Mouse (Mus musculus): Measurements from ENCODE around the gene Ddrgk1. TPM values are rescaled to one million over a fixed set of nuclear protein-coding genes. Genes with fewer than 3 reads are reported as not detected.

Gene Ddrgk1
- total and polyA plus RNA-seq, 3 experiments, result 51.7 to 93.1 (median 77.9) TPM

GRCm38 (mm10) chr2:130697153-130697810, 32.8 kb upstream of the Ddrgk1 start, which contains the start of gene Slc4a11:
Gene Slc4a11, minus strand, starts transcription at chr2:130697519.
- Histone ChIP-seq H3K27ac (ENCODE audit: insufficient read depth, low read depth) (no peak within 1 kb of the TSS), H3K27me3 (replicated peaks) (peaks cover 42% of the 10 kb centered on the region)

GRCm38 (mm10) chr2:130696700-130697152, 32.3 kb upstream of the Ddrgk1 start:
- dilution Hi-C loops (cut with MboI; ENCODE audit: extremely low pct_ligation_motif_present, extremely low pct_unique_long_range_greater_than_20kb, low sequenced_read_pairs), result no loop called here
- no peaks in the 10 kb centered on the region for H3K36me3 ChIP-seq (replicated peaks in 1 of 2; ENCODE audit: control insufficient read depth in 1 of 2, insufficient read depth in 1 of 2, low read length in 1 of 2)
- peaks cover 42% of the 10 kb centered on the region for H3K27me3 ChIP-seq (replicated peaks)
- peaks cover 7 to 12% of the 10 kb centered on the region in 2 experiments; a peak in 2 of 4 replicates for H3K4me1 ChIP-seq (ENCODE audit: control insufficient read depth in 1 of 2, insufficient read depth in 2 of 2)
- H3K4me3 ChIP-seq (replicated peaks in 1 of 3; ENCODE audit: low read depth in 2 of 3, low read length in 2 of 3, poor library complexity in 1 of 3), result peak overlapping the region in 2 of 3 experiments; percentile 48 to 58
- in situ Hi-C loops (cut with MboI; ENCODE audit: low pct_ligation_motif_present, low pct_unique_long_range_greater_than_20kb, low sequenced_read_pairs), result no loop called here
- no peak overlapping the region for H3K27ac ChIP-seq (ENCODE audit: insufficient read depth, low read depth)
- TF ChIP-seq E2F4 (IDR thresholded peaks at IDR 0.05; ENCODE audit: insufficient replicate concordance, low read depth, low read length) (no peak), CHD2 (IDR thresholded peaks at IDR 0.05; ENCODE audit: low read length) (no peak), CHD1 (IDR thresholded peaks at IDR 0.05; ENCODE audit: low read depth, low read length) (no peak), IRF4 (IDR thresholded peaks at IDR 0.05; ENCODE audit: low read depth, low read length) (no peak), UBTF (IDR thresholded peaks at IDR 0.05; ENCODE audit: low read depth, low read length) (no peak), NRF1 (IDR thresholded peaks at IDR 0.05; ENCODE audit: low read depth, low read length) (peak; percentile 48; the same call in 1 of the 2 replicates), USF2 (conservative IDR thresholded peaks at IDR 0.05; ENCODE audit: low read depth, low read length) (no peak), MYC (IDR thresholded peaks at IDR 0.05; ENCODE audit: low read depth, low read length) (no peak), BHLHE40 (IDR thresholded peaks at IDR 0.05; ENCODE audit: low read depth, low read length) (0 out of 2 replicates have a peak, but pooled peaks have one; percentile 12), MEF2A (IDR thresholded peaks at IDR 0.05; ENCODE audit: borderline replicate concordance, low read depth, low read length) (no peak), ZMIZ1 (IDR thresholded peaks at IDR 0.05; ENCODE audit: low read depth, low read length) (no peak), MAFK (IDR thresholded peaks at IDR 0.05; ENCODE audit: insufficient replicate concordance, low read length) (no peak), MXI1 (IDR thresholded peaks at IDR 0.05; ENCODE audit: low read depth, low read length) (no peak), CTCF (conservative IDR thresholded peaks at IDR 0.05 in 1 of 2, IDR thresholded peaks at IDR 0.05 in 1 of 2; ENCODE audit: low read depth in 2 of 2, low read length in 2 of 2) (no peak), ZNF384 (IDR thresholded peaks at IDR 0.05; ENCODE audit: low read depth, low read length) (no peak)
- no peaks in the 10 kb centered on the region for H3K79me2 ChIP-seq (replicated peaks; ENCODE audit: control insufficient read depth, extremely low read depth, insufficient read depth, poor library complexity, severe bottlenecking)
- H3K9me3 ChIP-seq (replicated peaks; ENCODE audit: low read length), result no peaks in the 10 kb centered on the region
- H3K9ac ChIP-seq (ENCODE audit: insufficient read depth, low read depth), result no peak overlapping the region
- DNase-seq (ENCODE audit: extremely low read depth), result no peak
- H3K4me2 ChIP-seq (ENCODE audit: insufficient read depth, low read depth, poor library complexity, severe bottlenecking), result peak overlapping the region; percentile 77

More at GRCm38 (mm10) chr2:130697153-130697810, 32.8 kb upstream of the Ddrgk1 start, which contains the start of gene Slc4a11:
- H3K9ac ChIP-seq (ENCODE audit: insufficient read depth, low read depth), result 0 out of 2 replicates have a peak within 1 kb of the TSS, but pooled peaks have one; percentile 3
- H3K4me1 ChIP-seq (ENCODE audit: control insufficient read depth in 1 of 2, insufficient read depth in 2 of 2), result peaks cover 7 to 12% of the 10 kb centered on the region in 2 experiments; a peak in 2 of 4 replicates
- DNase-seq (ENCODE audit: extremely low read depth), result peak; percentile 25
- H3K79me2 ChIP-seq (replicated peaks; ENCODE audit: control insufficient read depth, extremely low read depth, insufficient read depth, poor library complexity, severe bottlenecking), result no peaks in the 10 kb centered on the region
- peak within 1 kb of the TSS; percentile 77 for H3K4me2 ChIP-seq (ENCODE audit: insufficient read depth, low read depth, poor library complexity, severe bottlenecking)
- in situ Hi-C loops (cut with MboI; ENCODE audit: low pct_ligation_motif_present, low pct_unique_long_range_greater_than_20kb, low sequenced_read_pairs) (no loop called here), dilution Hi-C loops (cut with MboI; ENCODE audit: extremely low pct_ligation_motif_present, extremely low pct_unique_long_range_greater_than_20kb, low sequenced_read_pairs) (no loop called here)
- TF ChIP-seq PAX5 (IDR thresholded peaks at IDR 0.05; ENCODE audit: low read length), result no peak
- no peak for TF ChIP-seq CHD1 (IDR thresholded peaks at IDR 0.05; ENCODE audit: low read depth, low read length)
- TF ChIP-seq MEF2A (IDR thresholded peaks at IDR 0.05; ENCODE audit: borderline replicate concordance, low read depth, low read length), result no peak
- no peak for TF ChIP-seq MAX (IDR thresholded peaks at IDR 0.05; ENCODE audit: low read length)
- no peak for TF ChIP-seq MAZ (IDR thresholded peaks at IDR 0.05; ENCODE audit: low read depth, low read length)
- TF ChIP-seq USF1 (IDR thresholded peaks at IDR 0.05; ENCODE audit: low read depth, low read length), result no peak
- no peak for TF ChIP-seq SMC3 (IDR thresholded peaks at IDR 0.05; ENCODE audit: low read depth, low read length)
- TF ChIP-seq GABPA (IDR thresholded peaks at IDR 0.05; ENCODE audit: insufficient replicate concordance, low read depth, low read length), result no peak
- no peak for TF ChIP-seq ETS1 (conservative IDR thresholded peaks at IDR 0.05; ENCODE audit: low read depth, low read length)
- TF ChIP-seq USF2 (conservative IDR thresholded peaks at IDR 0.05; ENCODE audit: low read depth, low read length), result no peak
- TF ChIP-seq JUND (conservative IDR thresholded peaks at IDR 0.05; ENCODE audit: low read depth, low read length), result no peak
- peak; percentile 49; the same call in 1 of the 2 replicates for TF ChIP-seq SIN3A (IDR thresholded peaks at IDR 0.05; ENCODE audit: low read length)
- TF ChIP-seq POLR2A (IDR thresholded peaks at IDR 0.05; ENCODE audit: low read depth, low read length), result peak; percentile 38; the same call in 1 of the 2 replicates
- no peak for TF ChIP-seq ZKSCAN1 (IDR thresholded peaks at IDR 0.05; ENCODE audit: borderline replicate concordance, low read depth, low read length)
- TF ChIP-seq NRF1 (IDR thresholded peaks at IDR 0.05; ENCODE audit: low read depth, low read length), result 0 out of 2 replicates have a peak, but pooled peaks have one; percentile 16
- peak; percentile 50; the same call in 1 of the 2 replicates for TF ChIP-seq MXI1 (IDR thresholded peaks at IDR 0.05; ENCODE audit: low read depth, low read length)
- TF ChIP-seq MAFK (IDR thresholded peaks at IDR 0.05; ENCODE audit: insufficient replicate concordance, low read length), result no peak
- 0 out of 2 replicates have a peak, but pooled peaks have one; percentile 8 for TF ChIP-seq BHLHE40 (IDR thresholded peaks at IDR 0.05; ENCODE audit: low read depth, low read length)
- TF ChIP-seq E2F4 (IDR thresholded peaks at IDR 0.05; ENCODE audit: insufficient replicate concordance, low read depth, low read length), result no peak
- peak; percentile 32; the same call in 1 of the 2 replicates for TF ChIP-seq IRF4 (IDR thresholded peaks at IDR 0.05; ENCODE audit: low read depth, low read length)
- no peak for TF ChIP-seq RAD21 (IDR thresholded peaks at IDR 0.05; ENCODE audit: low read depth, low read length)
- no peak for TF ChIP-seq KAT2A (IDR thresholded peaks at IDR 0.05; ENCODE audit: insufficient replicate concordance, low read length)
- TF ChIP-seq ZNF384 (IDR thresholded peaks at IDR 0.05; ENCODE audit: low read depth, low read length), result no peak
- peak within 1 kb of the TSS; percentile 13 to 58 (median 48) for H3K4me3 ChIP-seq (replicated peaks in 1 of 3; ENCODE audit: low read depth in 2 of 3, low read length in 2 of 3, poor library complexity in 1 of 3)
- H3K36me3 ChIP-seq (replicated peaks in 1 of 2; ENCODE audit: control insufficient read depth in 1 of 2, insufficient read depth in 1 of 2, low read length in 1 of 2), result no peaks in the 10 kb centered on the region
- no peaks in the 10 kb centered on the region for H3K9me3 ChIP-seq (replicated peaks; ENCODE audit: low read length)
